Mouse (Mus musculus) left cerebral cortex, postnatal 36 days (tissue): ENCODE results near the gene Ttc28. TPM values are rescaled to one million over a fixed set of nuclear protein-coding genes. Genes with fewer than 3 reads are reported as not detected.
A peak's percentile ranks its signal among the peaks of the same experiment; 100 is the strongest.
"Not testable (repeated sequence)": the region's sequence is repeated elsewhere in the genome, so short reads cannot be mapped to it uniquely, and the experiment has no call there.

Source experiments
- DNase-seq, 2 experiments: peaks; one replicate each; pipeline ENCODE4 v3.0.0; 2021 to 2022; ENCODE audit warnings: low spot score in 2 of 2, mixed read lengths in 1 of 2
- intact Hi-C: fragments of 180-260 bp; cut with DNase I; formaldehyde crosslinking; loops from one replicate; pipeline ENCODE4 v1.15.1; 2025
- total RNA-seq, 2 experiments: library from RNA; stranded (reverse); gene quantifications; 2 replicates each; pipeline ENCODE4 v1.2.3; 2021

The Ttc28 gene
- total RNA-seq, 2 experiments from 2014 or later, result 9.6 to 11.9 TPM

DNA sequence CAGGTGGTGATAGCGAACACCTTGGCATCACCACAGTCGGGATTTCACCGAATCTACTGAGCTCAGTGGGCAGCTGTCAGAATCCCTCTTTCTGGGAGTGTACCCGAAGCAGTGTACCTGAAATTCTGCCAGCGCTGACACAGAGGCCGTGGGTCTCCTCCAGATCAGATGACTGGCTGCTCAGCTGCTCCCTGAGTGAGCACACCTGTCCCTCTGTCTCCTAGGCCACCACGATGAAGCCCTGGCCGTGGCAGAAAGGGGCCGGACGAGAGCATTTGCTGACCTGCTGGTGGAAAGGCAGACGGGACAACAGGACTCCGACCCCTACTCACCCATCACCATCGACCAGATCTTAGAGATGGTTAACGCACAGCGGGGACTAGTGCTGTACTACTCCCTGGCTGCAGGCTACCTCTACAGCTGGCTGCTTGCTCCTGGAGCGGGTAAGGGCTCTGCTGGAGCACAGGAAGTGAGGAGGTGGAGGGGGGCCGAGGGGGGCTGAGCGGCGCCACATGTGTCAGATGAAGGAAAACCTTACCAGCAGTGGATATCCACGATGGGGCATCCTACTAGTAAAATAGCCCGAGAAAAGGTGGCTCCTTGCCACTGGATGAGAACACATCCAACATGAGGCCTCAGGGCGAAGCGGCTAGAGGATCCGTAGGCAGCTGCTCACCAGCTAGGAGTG lies 353.6 kb downstream of the Ttc28 start:
- DNase-seq, result no peak
- intact Hi-C loops, result no loop called here

DNA sequence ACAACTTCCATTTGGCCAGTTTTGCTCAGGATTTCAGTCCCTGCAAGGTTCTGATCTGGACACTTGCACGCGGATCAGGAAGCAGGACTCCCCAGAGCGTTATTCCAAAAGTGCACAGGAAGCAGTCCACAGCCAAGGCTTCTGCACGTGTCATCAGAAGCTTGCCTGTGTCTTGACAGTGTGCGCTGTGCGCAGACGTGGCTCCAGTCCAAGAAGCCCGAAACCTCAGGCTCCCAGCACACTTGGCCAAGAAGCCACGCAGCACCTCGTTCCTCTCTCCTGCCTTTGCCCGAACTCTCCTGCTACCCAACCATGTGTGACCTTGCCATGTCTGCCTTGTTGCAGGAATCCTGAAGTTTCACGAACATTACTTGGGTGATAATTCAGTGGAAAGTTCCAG lies 355.5 kb downstream of the Ttc28 start:
- intact Hi-C loops, result no loop called here
- DNase-seq, result no peak

DNA sequence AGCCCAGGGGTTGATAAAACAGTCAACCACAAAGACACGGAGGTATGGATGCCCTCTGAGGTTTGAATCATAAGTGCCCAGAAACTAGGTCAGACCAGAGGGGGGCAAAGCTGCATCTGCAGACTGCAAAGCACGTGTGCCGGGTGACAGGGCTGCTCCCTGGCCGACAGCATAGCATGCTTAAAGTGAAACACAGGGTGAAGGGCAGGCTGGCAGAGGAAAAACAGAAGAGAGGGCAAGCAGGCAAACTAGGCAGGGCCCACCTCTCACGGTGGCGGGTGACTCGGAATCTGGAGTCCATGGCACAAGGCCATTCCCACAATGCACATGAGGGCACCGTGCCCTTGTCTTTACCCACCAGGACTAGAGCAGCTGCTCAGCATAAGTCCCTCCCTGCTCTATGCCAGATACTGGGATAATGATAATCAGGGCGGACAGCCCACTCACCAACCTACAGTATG lies 357.6 kb downstream of the Ttc28 start:
- intact Hi-C loops, result no loop called here

DNA sequence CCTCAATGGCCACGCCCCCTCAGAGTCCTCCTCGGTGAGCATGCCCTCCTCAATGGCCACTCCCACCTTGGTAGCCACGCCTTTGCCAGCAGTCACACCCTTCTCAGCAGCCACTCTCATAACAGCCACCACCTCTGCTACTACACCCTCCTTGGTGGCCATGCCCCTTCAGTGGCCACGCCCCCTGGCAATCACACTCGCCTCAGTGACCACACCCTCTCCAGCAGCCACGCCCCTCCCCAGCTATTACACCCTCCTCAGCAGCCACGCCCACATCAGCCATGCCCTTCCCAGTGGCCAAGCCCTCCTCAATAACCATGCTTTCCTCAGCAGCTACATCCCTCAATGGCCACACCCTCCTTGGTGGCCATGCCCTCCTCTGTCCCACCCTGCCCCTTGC lies 359.6 kb downstream of the Ttc28 start:
- intact Hi-C loops, result no loop called here
- no peak for DNase-seq

More for the DNA sequence above, 357.6 kb downstream of the Ttc28 start:
- DNase-seq, result no peak

DNA sequence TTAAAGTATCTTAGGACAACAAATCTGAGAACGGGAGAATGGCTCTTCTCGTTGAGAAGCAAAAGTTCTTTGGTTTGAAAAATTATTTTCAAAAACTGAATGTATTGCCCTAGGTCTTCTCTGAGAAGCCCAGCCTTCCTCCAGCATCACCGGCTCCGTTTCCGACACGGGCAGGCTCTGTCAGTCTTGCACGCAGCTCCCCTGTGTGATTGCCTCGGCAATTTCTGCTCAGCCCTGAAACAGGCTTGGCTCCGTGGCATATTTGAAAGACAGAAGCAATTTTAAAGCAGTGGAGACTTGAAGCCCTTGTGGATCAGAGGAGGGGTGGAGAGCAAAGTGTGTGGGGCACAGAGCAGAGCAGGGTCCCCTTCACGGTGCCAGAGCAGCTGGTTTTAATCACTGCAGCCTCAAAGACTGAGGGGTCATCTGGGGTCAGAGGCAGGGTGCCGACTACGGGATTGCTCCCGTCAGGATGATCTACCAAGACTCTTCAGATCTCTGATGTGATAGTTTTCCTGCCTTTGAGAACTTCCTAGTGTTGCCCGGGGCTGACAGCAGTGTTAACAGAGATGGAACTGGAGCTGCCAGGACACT lies 363.9 kb downstream of the Ttc28 start:
- DNase-seq, result no peak
- intact Hi-C loops, result no loop called here

DNA sequence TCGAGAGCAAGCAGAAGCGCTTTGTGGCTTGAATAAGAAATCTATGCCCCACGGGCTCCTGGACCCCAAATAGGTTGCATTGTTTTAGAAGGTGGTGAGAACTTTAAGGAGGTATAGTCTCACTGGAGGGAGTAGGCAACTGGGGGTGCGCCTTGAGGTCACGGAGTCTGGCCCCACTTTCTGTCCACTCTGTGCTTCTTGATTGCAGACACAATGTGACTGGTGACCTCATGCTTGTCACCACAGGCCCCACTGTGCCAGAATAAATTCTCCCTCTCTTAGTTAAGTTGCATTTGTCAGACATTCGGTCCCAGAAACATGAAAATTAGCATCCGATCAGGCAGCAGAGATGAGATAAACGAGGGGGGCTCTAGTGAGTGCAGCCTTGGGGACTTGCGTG lies 364.5 kb downstream of the Ttc28 start:
- DNase-seq, result no peak
- intact Hi-C loops, result no loop called here

DNA sequence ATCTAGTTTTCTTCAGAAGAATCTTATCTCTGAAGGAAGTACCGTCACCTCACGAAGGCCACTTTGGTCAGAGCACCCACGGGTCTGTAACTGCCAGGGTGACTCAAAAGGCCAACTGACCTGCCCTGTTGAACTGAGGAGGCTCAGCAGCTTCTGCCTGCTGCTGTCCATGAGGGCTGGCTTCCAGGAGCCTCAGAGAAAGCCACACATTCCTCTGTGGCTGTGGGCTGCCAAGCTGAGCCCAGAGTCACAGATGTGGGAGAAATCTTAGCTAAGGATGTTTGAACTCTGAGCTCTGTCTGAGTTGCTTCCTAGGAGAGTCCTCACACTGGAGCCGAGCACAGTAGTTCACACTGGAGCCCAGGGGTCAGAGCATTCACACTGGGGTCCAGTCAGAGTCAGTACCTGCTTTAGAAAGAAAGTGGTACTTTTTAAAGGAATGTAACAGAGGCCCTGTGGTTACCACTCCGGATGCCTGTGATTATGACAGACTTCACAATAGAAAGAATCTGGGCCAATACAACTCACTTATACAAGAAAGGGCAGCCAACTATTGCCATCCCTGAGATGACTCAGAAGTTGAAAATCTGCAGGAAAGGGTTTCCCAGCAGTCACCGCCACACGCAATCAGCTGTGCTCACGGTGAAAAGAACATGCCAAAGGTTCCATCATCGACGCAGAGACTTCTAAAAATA lies 368.1 kb downstream of the Ttc28 start:
- DNase-seq, result no peak

DNA sequence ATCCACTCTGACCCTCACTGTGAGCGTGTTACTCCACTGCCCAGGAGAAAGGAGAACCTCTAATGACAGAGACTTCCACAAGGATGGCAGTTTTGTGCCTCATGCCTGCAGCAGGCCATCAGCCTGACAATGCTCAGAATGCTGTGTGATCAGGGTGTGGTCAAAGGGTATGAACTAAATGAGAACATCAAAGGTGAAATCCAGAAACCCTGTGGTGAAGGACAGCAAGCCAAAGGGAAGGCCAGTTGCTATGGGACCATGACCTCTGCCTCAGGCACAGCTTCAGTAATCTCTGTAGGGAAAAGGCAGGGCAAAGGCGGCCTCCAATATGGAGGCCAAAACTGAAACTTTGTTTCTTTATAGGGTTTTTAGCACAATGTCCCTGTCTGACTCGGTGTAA lies 372.5 kb downstream of the Ttc28 start:
- intact Hi-C loops, result no loop called here
- DNase-seq, result no peak

More for the DNA sequence above, 368.1 kb downstream of the Ttc28 start:
- intact Hi-C loops, result no loop called here

DNA sequence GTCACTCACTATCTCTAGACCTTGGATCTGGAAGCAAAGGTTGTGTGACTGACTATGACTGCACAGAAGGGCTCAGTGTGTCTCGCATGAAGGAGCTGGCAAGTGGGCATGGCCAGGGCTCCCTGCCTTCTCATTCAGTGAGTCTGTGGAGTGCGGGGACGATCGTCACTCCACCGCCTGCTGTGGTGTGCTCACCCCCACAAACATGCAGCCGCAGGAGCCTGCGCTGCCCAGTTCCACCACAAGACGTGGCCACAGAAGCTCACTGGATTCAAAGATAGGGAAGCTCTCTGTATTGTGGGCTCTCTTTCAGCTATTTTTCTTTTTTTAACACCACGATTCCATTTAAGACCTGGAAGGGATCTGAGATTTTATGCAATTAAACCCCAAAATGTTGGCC lies 374.8 kb downstream of the Ttc28 start:
- intact Hi-C loops, result no loop called here

DNA sequence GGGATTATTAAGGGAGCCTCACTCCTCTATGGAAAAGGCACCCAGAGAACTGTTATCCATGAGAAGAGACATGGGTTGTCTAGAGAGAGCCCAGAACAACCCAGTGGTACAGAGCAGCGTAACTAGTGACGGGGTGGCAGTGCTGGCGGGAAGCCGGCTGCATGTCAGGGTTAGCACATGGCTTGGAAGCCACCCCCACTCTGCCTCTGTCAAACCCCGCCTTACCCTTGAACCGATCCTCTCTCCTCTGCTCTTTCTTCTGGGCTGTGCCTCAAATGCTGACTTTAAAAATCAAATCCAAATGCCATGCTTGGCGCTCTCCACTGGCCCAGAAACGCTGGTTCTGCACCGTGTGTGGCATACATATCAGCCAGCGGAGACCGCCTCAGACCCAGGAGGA lies 375.2 kb downstream of the Ttc28 start:
- DNase-seq, result no peak
- intact Hi-C loops, result loop anchor here (5.0 kb wide), 3 partner anchors 47 to 327 kb away; no protein-coding TSS in a partner anchor

More for the DNA sequence above, 374.8 kb downstream of the Ttc28 start:
- no peak for DNase-seq

DNA sequence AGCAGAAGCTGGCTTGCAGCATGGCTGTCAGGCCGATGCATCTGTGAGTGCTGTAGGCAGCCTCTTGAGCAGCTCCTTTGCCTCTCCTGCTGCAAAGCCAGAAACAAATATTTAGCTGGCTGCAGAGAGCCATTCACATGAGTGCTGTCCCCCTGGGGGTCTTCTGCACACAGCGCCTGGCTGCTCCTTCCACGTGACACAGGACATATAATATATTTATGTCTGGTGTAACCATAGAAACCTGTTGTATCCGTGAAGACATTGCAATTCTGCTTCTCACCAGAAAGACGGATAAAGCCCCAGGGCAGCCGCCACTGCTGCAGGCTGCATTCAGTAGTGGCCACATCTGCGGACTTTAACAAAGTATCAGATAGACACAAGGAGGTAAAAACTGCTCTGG lies 376.6 kb downstream of the Ttc28 start:
- DNase-seq, result peak in 1 of 2 experiments; percentile 17
- intact Hi-C loops, result loop anchor here (5.0 kb wide), 3 partner anchors 49 to 329 kb away; no protein-coding TSS in a partner anchor

DNA sequence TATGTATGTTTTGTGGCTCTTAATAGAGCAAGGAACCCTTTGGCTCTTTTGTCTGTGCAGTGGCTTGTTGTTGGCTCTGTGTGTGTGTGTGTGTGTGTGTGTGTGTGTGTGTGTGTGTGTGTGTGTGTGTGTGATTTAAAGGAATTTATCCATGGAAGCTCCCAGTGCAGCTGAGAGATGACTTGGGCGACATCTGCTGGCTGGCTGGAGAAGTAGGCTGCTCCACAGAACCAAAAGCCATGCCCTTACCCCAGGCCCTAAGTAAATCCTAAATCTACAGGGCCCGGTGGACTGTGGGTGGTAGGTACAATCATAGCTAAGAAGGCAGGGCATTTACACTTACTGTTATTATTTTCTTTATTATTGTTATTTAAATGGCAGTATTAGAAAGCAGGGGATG lies 377.5 kb downstream of the Ttc28 start:
- intact Hi-C loops, result loop anchor here (5.0 kb wide), 3 partner anchors 50 to 330 kb away; no protein-coding TSS in a partner anchor
- DNase-seq, result peak; percentile 51 to 53

DNA sequence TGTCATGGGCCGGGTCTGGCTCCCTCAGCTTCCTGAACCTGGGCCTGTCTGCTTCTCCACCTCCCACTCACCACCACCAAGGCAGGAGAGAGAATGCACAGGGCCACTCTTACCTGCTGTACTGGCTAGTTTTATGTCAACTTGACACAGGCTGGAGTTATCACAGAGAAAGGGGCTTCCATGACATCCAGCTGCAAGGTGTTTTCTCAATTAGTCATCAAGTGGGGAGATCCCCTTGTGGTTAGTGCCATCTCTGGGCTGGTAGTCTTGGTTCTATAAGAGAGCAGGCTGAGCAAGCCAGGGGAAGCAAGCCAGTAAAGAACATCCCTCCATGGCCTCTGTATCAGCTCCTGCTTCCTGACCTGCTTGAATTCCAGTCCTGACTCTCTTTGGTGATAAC lies 381.6 kb downstream of the Ttc28 start:
- DNase-seq, result not testable (repeated sequence)
- intact Hi-C loops, result loop anchor here (5.0 kb wide), 1 partner anchor 424 kb away; the partner anchor contains the start of genes Chek2 and Hscb

DNA sequence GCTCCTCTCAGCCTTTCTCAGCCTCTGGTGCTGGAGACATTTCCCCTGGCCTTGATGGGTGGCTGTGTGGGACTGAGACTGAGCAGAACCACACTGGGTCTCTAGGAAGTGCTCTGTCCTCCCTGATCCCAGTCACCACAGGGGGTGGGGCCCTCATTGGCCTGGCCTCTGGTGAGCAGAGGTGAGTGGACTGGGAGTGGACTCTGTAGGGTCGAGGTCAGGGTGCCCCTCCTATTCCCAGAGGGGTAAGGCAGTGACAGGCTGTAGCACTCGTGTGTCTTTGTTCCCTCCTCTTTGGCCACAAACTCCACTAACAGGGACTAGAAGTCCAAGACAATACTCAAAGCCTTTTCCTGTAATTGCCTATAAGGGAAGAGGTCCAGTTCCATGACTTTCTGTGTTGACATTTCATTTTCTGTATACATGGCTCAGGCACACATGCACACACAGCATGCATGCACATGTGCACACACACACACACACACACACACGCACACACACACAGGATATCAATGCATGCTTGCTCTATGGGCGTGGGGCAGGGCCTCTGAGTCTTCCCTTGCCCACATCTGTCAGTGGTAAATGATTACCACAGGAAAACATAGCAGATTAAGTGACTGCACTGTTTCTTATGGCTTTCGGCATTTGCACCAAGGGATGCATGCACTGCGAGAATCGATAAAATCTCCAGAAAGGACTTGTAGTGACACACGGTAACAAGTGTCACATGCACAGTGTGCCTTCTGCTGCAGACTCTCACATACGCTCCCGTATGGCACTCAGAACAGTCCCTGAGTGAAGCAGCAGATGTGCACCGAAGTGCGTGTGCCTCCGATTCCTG lies 382.4 kb downstream of the Ttc28 start:
- DNase-seq, result no peak
- intact Hi-C loops, result loop anchor here (5.0 kb wide), 1 partner anchor 425 kb away; the partner anchor contains the start of genes Chek2 and Hscb

DNA sequence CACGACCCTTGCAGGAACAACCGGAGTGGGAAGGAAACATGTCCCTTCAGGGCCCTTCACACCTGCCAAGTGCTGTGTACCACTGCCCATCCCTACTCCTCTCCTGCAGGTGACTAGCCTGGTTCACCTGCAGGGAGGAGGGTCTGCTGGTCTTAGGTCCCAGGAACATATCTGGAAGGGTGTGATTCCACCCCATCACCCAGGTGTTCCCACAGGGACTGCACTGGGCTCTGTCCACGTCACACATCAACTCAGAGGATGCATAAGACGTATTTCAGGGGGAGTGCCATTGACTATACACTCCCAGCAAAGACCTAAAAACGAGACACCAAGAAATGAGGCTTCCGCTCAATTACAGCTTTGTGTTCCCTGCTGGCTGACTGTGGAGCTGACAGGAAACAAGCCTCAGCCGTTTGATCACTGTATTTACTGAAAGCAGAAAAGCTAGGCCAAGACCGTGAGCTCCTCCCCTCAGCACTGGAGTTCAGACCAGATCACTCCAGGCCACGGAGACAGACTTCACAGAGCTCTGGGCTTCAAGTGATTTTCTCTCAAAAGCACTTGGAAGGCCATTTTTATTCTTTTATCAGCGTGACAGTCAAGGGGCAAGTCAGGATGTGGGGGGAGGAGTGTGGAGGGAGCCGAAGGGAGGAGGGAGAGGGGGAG lies 383.1 kb downstream of the Ttc28 start:
- intact Hi-C loops, result loop anchor here (5.0 kb wide), 1 partner anchor 425 kb away; the partner anchor contains the start of genes Chek2 and Hscb
- DNase-seq, result peak in 1 of 2 experiments; percentile 18

DNA sequence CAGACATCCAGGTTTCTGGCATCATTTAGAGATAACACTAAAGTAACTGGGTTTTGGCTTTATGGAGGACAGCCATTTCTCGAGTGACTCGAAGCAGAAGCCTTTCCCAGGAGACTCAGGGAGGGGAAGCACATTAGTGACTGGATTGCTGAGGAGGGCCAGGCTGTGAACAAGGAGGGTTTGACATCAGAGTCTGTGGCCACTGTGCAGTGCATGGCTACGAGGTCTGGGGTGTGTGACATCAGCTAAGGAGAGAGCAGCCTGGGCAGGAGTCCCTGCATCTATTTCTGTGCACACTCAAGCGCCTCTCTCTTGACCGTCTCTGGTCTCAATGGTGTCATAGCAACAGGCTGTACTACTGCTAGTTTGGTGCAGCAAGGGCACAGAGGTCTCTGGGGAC lies 383.8 kb downstream of the Ttc28 start:
- DNase-seq, result no peak
- intact Hi-C loops, result loop anchor here (5.0 kb wide), 1 partner anchor 426 kb away; the partner anchor contains the start of genes Chek2 and Hscb

DNA sequence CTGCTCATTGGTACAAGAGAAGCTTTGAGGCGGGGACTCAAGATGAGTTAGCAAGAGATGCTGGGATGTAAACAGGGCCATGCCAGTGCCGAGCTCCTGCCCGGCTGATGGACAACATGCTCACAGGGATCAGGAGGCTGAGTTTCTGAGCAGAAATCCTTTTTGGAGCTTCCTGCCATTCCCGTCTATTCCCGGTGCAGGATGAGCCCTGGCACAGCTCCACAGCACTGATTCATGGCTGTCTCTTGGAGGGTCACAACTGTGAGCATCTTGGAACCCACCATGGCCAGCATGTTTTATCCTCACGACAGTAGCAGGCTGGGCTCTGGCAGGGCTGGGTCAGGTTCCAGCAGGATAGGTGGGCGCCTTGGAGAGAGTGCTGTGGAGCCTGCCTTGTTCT lies 384.9 kb downstream of the Ttc28 start:
- DNase-seq, result no peak
- intact Hi-C loops, result loop anchor here (5.0 kb wide), 1 partner anchor 427 kb away; the partner anchor contains the start of genes Chek2 and Hscb

DNA sequence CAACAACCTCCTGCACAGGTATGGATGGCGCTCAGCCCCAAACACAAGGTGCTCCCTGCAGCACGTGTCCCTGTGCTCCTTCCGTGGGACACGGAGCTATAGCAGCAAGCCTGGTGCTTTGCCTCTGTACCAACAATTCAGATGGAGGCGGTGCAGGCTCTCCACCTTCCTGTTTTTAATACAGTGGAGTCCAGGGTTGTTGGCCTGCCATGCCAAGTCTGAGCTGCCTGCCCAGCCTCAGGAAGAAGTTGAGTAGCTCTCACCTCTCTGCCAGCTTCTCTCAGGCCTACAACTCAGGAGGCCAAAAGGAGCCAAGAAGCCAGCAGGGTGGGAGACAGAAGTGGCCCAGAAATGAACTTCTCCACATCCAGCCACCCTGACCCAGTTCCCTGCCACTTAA lies 387.1 kb downstream of the Ttc28 start:
- no peak for DNase-seq
- intact Hi-C loops, result loop anchor here (5.0 kb wide), 1 partner anchor 479 kb away; no protein-coding TSS in a partner anchor

DNA sequence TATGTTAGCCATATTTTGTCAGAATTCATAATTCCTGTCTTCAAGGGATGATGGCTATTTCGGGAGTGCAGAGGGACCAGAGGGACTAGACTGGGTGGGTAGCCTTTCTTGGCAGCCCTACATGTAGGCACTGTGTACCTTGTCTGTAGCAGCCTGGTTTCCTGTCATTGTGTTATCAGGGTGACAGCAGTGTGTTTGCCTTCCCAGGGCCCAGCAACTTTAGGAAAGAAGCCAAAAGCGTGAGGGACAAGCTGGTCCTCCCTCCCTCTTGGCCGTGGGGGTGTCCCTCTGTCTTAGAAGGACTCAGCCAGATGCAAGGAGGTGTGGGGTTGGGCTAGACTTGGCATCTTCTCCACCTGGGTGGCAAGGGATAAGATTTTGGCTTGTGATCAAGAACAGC lies 387.5 kb downstream of the Ttc28 start:
- DNase-seq, result no peak
- intact Hi-C loops, result loop anchor here (5.0 kb wide), 1 partner anchor 480 kb away; no protein-coding TSS in a partner anchor
